Mouse (Mus musculus) thymus, postnatal 4 days (tissue): ENCODE results near the gene Ncoa7.

Experiments
- DNase-seq: peaks from one replicate; pipeline ENCODE4 v3.0.0; 2021

The Ncoa7 gene

DNA sequence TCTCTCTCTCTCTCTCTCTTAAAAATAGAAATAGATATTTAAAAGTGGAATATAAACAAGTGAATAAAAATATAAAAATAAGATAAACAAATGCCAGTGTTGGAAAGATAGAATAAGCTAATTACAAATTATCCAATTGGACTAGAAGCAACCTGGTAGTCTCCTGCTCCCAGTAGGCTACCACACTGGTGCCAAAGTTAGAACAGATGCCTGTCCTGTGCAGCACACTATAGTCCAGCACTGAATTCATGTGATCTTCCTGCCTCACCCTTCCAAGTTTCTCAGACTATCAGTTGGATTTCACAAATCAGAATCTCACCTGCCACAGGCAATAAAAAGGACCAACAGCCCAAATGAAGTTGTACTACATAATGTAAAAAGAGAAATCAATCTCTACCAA lies 59.9 kb downstream of the Ncoa7 start:
- no peak for DNase-seq

GRCm38 (mm10) chr10:30738403-30738802 lies 64.7 kb downstream of the Ncoa7 start:
- DNase-seq: no peak

- no peak for DNase-seq
Measured at GRCm38 (mm10) chr10:30737323-30737722, 65.8 kb downstream of the Ncoa7 start.

GRCm38 (mm10) chr10:30733148-30733785 lies 69.9 kb downstream of the Ncoa7 start:
- no peak for DNase-seq

DNA sequence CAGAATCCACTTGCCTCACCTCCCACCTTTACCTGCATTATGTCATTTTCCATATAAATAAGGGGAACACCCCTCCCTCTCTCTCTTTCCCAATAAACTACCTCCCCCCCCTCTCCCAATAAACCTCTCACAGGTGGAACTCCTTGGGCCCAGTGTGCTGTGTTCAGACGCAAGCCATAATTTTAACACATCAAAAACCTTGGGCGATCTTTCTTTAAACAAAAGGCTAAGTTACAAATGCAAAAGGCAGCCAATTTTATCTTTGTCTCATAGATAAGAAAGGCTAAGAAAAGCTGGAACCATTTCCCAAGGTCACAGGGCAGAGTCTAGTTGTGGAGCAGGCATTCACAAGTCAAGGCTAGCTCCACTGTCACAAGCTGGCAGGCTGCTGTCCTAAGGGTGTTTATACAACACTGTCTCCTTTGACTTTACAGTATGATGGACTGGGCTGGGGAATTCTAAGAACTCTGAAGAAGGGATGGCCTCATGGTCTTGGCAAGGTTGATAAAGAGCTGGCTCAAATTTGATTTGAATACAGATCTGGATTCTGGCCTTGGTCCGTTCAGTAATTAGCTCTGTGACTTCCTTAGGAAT lies 71.7 kb downstream of the Ncoa7 start:
- DNase-seq: no peak

- DNase-seq: peak; percentile 8
Measured at GRCm38 (mm10) chr10:30730791-30731190, 72.3 kb downstream of the Ncoa7 start.

DNA sequence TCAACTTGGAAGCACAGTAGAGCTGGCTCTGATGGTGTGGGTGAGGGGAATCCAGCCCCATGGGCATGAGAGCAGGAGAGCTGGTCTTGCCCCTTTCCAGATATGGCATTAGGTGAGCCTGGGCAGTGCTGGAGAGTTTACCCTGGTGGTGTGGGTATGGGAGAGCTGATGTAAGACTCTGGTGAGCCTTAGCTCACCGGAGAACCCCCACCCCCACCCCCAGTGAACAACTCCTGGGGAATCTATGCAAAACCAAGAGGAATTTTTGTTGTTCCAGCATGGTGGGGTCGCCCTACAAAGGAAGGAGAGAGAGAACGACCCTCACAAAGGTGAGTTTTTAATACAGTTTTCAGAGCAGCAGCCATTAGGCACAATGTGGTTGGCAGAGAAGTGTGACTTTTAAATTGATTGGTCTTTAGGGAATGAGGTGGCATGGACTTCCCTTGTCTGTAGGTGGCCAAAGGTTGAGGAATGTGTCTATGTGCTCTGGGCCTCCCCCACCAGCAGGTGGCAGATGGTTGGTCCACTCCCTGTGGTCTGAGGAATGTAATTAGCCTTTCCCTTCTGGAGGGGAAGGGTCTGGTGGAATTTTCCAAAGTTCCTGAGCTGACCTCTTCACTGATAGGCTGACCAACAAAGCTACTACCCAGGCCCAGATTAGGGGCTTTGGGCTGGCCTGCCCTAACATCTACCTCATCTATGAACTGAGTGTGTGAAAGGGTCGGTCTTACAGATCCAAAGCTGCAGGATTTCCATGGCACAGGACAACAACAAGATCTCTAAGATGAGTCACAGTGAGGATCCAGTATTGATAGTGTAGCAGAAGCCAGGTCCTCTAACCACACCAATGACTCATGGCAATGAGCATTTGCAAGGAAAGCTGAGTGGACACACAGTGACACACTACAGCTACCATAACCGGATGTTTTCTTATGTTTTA lies 73.7 kb downstream of the Ncoa7 start:
- no peak for DNase-seq

GRCm38 (mm10) chr10:30723014-30723413 lies 80.1 kb downstream of the Ncoa7 start:
- no peak for DNase-seq

DNA sequence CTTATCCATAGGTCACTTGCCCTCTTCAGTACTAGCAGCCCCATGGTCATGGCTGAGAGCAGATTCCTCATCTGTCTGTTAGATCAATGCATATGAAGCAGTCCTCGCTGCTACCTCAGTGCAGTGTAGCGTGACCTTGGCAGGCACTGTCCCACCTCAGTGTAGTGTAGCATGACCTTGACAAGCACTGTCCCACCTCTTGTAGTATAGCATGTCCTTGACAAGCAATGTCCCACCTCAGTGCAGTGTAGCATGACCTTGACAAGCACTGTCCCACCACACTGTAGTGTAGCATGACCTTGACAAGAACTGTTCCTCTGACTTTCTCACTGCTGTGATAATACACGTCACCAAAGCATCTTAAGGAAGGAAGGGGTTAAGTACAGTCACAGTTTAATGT lies 82.6 kb downstream of the Ncoa7 start:
- DNase-seq: no peak

DNA sequence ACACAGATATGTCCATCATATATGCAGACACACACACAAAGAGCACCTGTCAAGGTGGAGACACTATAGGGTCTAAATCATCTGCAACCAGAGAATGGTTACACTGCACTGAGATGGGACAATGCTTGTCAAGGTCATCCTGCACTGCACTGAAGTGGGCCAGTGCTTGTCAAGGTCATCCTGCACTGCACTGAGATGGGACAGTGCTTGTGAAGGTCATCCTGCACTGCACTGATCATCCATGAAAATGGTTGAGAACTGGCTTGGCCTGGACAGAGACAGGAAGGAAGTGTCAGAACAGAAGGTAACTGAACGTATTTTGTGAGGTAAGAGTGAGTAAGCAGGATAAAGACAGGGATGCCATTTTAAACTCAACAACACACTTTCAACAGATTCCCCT lies 83.2 kb downstream of the Ncoa7 start:
- no peak for DNase-seq

DNA sequence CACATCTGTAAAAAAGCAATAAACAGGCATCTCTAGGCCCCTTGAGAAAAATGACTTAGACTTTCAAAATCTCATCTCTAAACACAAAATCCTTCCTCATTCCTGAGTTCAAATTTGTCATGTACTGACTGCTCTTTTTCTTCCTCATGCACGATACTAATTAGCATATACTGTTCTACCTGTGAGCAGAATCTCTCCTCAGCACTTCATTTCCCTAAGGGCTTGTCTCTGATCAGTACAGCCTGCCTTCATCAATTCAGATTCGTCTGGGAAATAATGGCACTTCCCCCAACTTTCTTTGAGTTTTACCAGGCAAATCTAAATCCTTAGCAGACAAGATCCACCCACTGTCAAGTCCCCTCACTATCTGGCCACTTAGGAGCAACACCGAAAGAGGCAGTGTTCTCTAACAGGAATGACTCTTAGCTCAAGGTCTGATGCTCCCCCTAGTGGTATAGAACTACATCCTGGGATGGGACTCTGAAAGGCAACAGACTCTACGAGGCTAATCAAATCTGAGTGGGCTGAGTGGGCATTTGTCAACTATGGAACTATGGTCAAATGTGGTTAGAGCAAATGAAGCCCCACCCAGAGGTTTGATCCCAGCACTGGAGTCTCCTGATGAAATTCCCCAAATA lies 84.3 kb downstream of the Ncoa7 start:
- DNase-seq: peak; percentile 27

DNA sequence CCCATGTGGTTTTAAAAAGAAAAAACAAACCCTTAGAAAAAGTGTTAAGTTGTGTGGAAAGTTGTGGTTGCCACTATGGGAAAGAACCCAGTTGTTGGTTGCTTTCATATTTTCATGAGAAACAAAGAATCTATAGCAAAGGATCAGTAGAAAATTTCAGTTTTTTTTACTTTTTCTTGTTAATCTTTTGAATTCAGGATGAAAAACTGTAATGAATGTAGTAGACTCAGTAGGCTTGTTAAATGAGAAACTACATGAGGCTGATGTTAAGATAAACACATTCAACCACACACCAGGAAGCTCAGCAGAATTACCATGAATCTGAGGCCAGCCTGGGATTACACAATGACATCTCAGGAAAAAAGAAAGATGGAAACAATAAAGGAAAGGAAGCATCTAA lies 87.0 kb downstream of the Ncoa7 start:
- DNase-seq: no peak

GRCm38 (mm10) chr10:30712540-30712939 lies 90.6 kb downstream of the Ncoa7 start:
- no peak for DNase-seq

GRCm38 (mm10) chr10:30709846-30710403 lies 93.2 kb downstream of the Ncoa7 start:
- no peak for DNase-seq

- DNase-seq: no peak
Measured at GRCm38 (mm10) chr10:30708039-30708438, 95.1 kb downstream of the Ncoa7 start.

DNA sequence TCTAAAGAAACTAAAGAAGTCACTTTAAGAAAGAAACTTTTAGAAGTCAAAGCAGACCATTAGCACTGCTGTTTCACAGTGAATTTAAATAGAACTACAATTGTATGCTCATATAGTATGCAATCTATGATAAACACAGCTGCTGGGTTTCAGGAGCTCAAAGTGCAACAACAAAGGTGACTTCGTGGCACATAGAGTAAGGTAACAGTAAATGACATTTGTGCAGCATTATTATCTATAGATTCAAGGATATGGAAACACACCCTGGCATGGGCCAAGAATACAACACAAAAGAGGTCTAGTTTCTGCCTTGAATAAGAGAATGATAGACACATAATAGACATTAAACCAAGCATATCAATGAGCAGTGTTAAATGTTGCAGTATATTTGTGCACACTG lies 100.5 kb downstream of the Ncoa7 start:
- no peak for DNase-seq

DNA sequence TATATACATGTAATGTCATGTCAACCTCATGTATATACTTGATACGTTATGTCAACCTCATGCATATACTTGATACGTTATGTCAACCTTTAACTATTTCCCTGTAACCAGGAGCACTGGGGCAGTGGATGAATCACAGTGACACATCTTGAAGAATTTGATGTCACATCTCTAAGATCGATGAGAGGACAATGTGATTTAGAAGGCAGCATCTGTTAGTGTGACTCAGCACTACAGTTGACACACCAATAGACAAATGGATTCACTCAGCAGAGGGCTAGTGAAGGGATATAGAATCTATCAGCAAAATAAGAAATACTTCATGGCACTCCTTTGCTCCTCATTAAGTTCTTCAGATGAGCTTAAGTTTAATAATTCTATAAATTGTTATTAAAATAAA lies 116.3 kb downstream of the Ncoa7 start:
- DNase-seq: no peak

- DNase-seq: no peak
Measured at GRCm38 (mm10) chr10:30683449-30683848, 119.7 kb downstream of the Ncoa7 start.

DNA sequence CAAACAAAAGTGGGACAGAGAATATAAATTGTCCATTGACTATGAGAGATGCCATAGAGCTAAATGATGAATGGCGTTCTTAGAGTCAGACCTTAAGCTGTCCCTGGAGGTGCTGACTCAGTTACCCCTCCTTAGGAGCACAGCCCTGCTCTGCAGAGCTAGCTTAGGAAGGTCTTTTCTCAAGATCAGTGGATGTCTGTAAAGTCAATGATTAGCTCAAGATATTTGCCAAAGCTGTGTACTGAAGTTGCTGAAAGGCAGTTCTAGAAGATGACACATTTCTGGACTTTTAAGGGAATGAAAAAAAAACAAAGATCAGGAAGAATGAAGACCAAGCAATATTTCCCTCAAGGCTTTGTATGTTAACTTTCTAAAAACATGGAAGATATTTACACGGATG lies 123.4 kb downstream of the Ncoa7 start:
- DNase-seq: no peak

DNA sequence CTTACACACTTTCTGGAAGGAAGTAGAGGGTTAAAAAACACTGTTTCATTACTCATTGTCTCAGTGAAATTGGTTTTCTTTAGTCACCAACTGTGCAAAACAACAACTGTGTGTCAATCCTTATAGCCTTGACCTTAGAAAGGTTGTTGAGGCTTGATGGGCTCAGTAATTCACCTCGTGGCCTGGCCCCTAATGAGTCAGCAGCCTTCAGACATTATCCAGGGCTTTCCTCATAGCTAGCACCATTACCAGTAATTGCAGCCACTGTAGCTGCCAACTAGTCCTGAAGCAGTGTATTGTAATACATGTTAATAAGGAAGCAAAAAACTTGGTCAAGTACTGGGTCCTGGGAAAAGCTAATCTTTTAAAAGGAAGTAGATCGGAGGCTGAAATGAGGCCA lies 125.1 kb downstream of the Ncoa7 start:
- DNase-seq: no peak

DNA sequence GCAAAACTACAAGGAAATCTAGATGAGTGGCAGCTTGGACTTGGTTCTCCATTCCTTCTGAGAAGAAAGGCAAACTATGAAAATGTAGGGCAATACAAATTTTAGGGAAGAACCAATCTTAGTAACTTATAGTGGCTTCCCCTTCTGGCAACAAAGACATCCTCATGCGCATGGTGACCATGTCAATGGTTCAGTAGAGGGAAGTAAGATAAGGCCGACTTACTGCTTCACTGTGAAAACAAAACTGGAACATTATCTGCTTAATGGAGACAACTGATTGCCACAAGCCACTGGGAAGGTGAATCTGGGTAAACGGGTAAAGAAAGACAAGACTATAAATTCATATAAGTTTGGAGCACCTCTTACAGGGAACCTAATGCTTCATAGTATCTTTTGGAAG lies 128.3 kb downstream of the Ncoa7 start:
- no peak for DNase-seq

DNA sequence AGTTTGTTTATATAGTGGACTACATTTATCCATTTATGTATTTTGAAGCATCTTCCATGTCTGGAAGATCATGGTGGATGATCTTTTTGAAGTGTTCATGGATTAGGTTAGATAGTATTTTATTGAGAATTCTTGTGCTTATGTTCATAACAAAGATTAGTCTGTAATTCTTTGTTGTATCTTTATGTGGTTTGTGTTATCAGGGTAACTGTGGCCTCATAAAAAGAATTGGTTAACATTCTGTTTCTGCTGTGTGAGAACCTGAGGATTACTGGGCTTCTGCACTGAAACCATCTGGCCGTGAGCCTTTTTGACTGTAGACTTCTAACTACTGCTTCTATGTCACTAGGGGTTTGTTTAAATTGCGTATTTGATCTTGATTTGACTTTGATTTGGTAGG lies 136.5 kb downstream of the Ncoa7 start:
- no peak for DNase-seq
